Mouse (Mus musculus): ENCODE results near the gene Gnai3.

Gene Gnai3

GRCm38 (mm10) chr3:108083161-108083560, 62.8 kb downstream of the Gnai3 start:
- no peak for DNase-seq (ENCODE audit: low spot score)

- no peak for DNase-seq (ENCODE audit: low spot score)
These were observed 63.6 kb downstream of the Gnai3 start for GRCm38 (mm10) chr3:108082251-108082875.

GRCm38 (mm10) chr3:108081681-108082080, 64.3 kb downstream of the Gnai3 start:
- no peak for DNase-seq (ENCODE audit: low spot score)

- no peak for DNase-seq (ENCODE audit: low spot score)
These were observed 69.1 kb downstream of the Gnai3 start for GRCm38 (mm10) chr3:108076836-108077235.

GRCm38 (mm10) chr3:108072983-108073569, 72.9 kb downstream of the Gnai3 start:
- DNase-seq (ENCODE audit: low spot score) = no peak

GRCm38 (mm10) chr3:108070295-108071293, 75.4 kb downstream of the Gnai3 start:
- DNase-seq (ENCODE audit: low spot score) = peak; percentile 71

- DNase-seq (ENCODE audit: low spot score) = no peak
These were observed 76.6 kb downstream of the Gnai3 start for GRCm38 (mm10) chr3:108069231-108069870.

GRCm38 (mm10) chr3:108068826-108069225, 77.1 kb downstream of the Gnai3 start:
- DNase-seq (ENCODE audit: low spot score) = no peak

GRCm38 (mm10) chr3:108067370-108067934, 78.5 kb downstream of the Gnai3 start:
- DNase-seq (ENCODE audit: low spot score) = no peak

GRCm38 (mm10) chr3:108065551-108065950, 80.4 kb downstream of the Gnai3 start:
- DNase-seq (ENCODE audit: low spot score) = no peak

- DNase-seq (ENCODE audit: low spot score) = no peak
These were observed 81.3 kb downstream of the Gnai3 start for GRCm38 (mm10) chr3:108064672-108065071.

- no peak for DNase-seq (ENCODE audit: low spot score)
These were observed 83.3 kb downstream of the Gnai3 start for GRCm38 (mm10) chr3:108062648-108063047.

GRCm38 (mm10) chr3:108061420-108061819, 84.5 kb downstream of the Gnai3 start:
- DNase-seq (ENCODE audit: low spot score) = peak; percentile 61

Measured in lung, postnatal 25 days (tissue).